Mouse (Mus musculus): ENCODE data around the gene Sema4f. TPM values are rescaled to one million over a fixed set of nuclear protein-coding genes. Genes with fewer than 3 reads are reported as not detected.

Gene Sema4f
- polyA plus RNA-seq, 1 experiment, result 1.3 TPM

GRCm38 (mm10) chr6:82871632-82872331, 67.8 kb downstream of the Sema4f start:
- TF ChIP-seq CTCF (IDR thresholded peaks at IDR 0.05; ENCODE audit: control insufficient read depth, insufficient read depth, insufficient replicate concordance, low read depth, low read length) (no peak), POLR2A (IDR thresholded peaks at IDR 0.05; ENCODE audit: control insufficient read depth, low read depth, low read length) (no peak)
- H3K36me3 ChIP-seq (ENCODE audit: control insufficient read depth, insufficient read depth, low read length), result no peaks in the 10 kb centered on the region
- H3K27me3 ChIP-seq (ENCODE audit: control insufficient read depth, insufficient read depth, low read length), result no peaks in the 10 kb centered on the region
- no peak overlapping the region for H3K27ac ChIP-seq (ENCODE audit: control insufficient read depth, insufficient read depth, low read depth, low read length)
- H3K4me3 ChIP-seq (ENCODE audit: control insufficient read depth, low read depth, low read length), result no peak overlapping the region
- H3K4me1 ChIP-seq (ENCODE audit: control insufficient read depth, insufficient read depth, low read length), result no peaks in the 10 kb centered on the region

DNA sequence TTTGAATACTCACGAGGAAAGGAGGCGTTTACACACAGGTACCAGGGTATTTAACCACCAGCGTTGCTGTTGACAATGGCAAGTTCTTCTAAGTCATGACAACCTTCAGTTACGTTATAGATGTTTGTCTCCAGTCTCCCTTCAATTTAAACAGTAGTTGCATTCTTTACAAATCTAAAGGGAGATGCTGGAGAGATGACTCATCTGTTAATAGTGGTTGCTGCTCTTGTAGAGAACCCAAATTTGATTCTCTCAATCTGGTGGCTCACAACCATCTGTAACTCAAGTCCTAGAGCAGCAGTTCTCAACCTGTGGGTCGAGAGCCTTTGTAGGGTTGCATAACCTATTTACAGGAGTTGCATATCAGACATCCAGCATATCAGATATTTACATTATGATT, 71.1 kb downstream of the Sema4f start:
- TF ChIP-seq CTCF (IDR thresholded peaks at IDR 0.05; ENCODE audit: control insufficient read depth, insufficient read depth, insufficient replicate concordance, low read depth, low read length), result no peak
- no peak for TF ChIP-seq POLR2A (IDR thresholded peaks at IDR 0.05; ENCODE audit: control insufficient read depth, low read depth, low read length)
- Histone ChIP-seq H3K4me1 (ENCODE audit: control insufficient read depth, insufficient read depth, low read length) (no peaks in the 10 kb centered on the region), H3K27me3 (ENCODE audit: control insufficient read depth, insufficient read depth, low read length) (no peaks in the 10 kb centered on the region), H3K27ac (ENCODE audit: control insufficient read depth, insufficient read depth, low read depth, low read length) (no peak overlapping the region), H3K36me3 (ENCODE audit: control insufficient read depth, insufficient read depth, low read length) (no peaks in the 10 kb centered on the region), H3K4me3 (ENCODE audit: control insufficient read depth, low read depth, low read length) (no peak overlapping the region)

DNA sequence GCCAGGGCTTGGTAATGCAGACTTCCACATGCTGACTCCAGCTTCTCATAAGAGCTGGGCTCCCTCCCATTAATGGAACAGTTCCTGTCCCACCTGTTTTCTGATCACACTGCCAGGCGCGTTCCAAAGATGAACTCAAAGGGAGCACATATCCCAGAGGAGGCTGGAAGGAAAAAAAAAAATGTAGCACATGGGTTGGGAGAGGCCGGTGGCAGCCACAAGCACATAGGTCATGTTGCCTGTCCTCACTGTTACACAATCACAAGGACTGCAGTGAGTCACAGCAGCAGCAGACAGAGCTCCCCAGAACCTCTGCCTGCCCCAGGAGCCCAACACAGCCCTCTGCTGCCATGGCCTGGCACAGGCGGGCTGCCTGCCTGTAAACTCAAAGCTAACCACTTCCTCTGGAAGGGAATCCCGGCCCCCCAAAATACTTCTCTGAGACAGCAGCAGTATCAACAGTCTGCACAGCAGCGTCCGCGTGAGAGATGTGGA, 76.1 kb downstream of the Sema4f start:
- Histone ChIP-seq H3K4me1 (ENCODE audit: control insufficient read depth, insufficient read depth, low read length) (no peaks in the 10 kb centered on the region), H3K36me3 (ENCODE audit: control insufficient read depth, insufficient read depth, low read length) (no peaks in the 10 kb centered on the region), H3K27ac (ENCODE audit: control insufficient read depth, insufficient read depth, low read depth, low read length) (no peak overlapping the region), H3K27me3 (ENCODE audit: control insufficient read depth, insufficient read depth, low read length) (no peaks in the 10 kb centered on the region), H3K4me3 (ENCODE audit: control insufficient read depth, low read depth, low read length) (no peak overlapping the region)
- no peak for TF ChIP-seq CTCF (IDR thresholded peaks at IDR 0.05; ENCODE audit: control insufficient read depth, insufficient read depth, insufficient replicate concordance, low read depth, low read length)
- TF ChIP-seq POLR2A (IDR thresholded peaks at IDR 0.05; ENCODE audit: control insufficient read depth, low read depth, low read length), result no peak

GRCm38 (mm10) chr6:82862475-82862874, 77.1 kb downstream of the Sema4f start:
- Histone ChIP-seq H3K4me3 (ENCODE audit: control insufficient read depth, low read depth, low read length) (no peak overlapping the region), H3K36me3 (ENCODE audit: control insufficient read depth, insufficient read depth, low read length) (no peaks in the 10 kb centered on the region), H3K4me1 (ENCODE audit: control insufficient read depth, insufficient read depth, low read length) (no peaks in the 10 kb centered on the region), H3K27ac (ENCODE audit: control insufficient read depth, insufficient read depth, low read depth, low read length) (no peak overlapping the region), H3K27me3 (ENCODE audit: control insufficient read depth, insufficient read depth, low read length) (no peaks in the 10 kb centered on the region)
- no peak for TF ChIP-seq CTCF (IDR thresholded peaks at IDR 0.05; ENCODE audit: control insufficient read depth, insufficient read depth, insufficient replicate concordance, low read depth, low read length)
- TF ChIP-seq POLR2A (IDR thresholded peaks at IDR 0.05; ENCODE audit: control insufficient read depth, low read depth, low read length), result no peak

DNA sequence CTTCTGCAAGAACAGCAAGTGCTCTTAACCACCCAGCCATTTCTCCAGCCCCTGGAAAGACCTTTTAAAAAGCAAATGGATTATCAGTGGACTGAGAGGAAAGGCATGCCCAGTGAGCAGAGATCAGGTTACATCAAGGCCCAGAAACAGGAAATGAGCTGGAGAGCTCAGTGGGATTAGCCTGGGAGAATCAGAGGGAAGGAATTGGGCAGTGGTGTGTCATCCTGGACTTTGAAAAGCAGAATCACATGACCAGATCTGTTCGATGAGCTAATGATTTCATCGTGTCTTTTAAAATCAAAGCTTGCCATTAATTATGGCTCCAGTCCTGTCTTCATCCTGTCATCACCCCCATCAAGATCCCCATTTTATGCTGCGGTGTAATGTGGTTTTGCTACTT, 77.5 kb downstream of the Sema4f start:
- TF ChIP-seq CTCF (IDR thresholded peaks at IDR 0.05; ENCODE audit: control insufficient read depth, insufficient read depth, insufficient replicate concordance, low read depth, low read length) (no peak), POLR2A (IDR thresholded peaks at IDR 0.05; ENCODE audit: control insufficient read depth, low read depth, low read length) (no peak)
- Histone ChIP-seq H3K4me3 (ENCODE audit: control insufficient read depth, low read depth, low read length) (no peak overlapping the region), H3K27ac (ENCODE audit: control insufficient read depth, insufficient read depth, low read depth, low read length) (no peak overlapping the region), H3K4me1 (ENCODE audit: control insufficient read depth, insufficient read depth, low read length) (no peaks in the 10 kb centered on the region), H3K36me3 (ENCODE audit: control insufficient read depth, insufficient read depth, low read length) (no peaks in the 10 kb centered on the region), H3K27me3 (ENCODE audit: control insufficient read depth, insufficient read depth, low read length) (no peaks in the 10 kb centered on the region)

Other genes starting within 250 kb of the Sema4f start
- gene Pole4, start 234.4 kb downstream of the Sema4f start, polyA plus RNA-seq (2012; rRNA removed), result 11.6 and 16.4 TPM in 2 replicates
- 7.8 and 10.9 TPM in 2 replicates for gene Hk2, start 165.3 kb downstream of the Sema4f start, polyA plus RNA-seq (2012; rRNA removed)
- gene M1ap, start 7.1 kb upstream of the Sema4f start, polyA plus RNA-seq (2012; rRNA removed), result 101 and 141 TPM in 2 replicates
- 0.99 and 1.0 TPM in 2 replicates for gene Dok1, start 93.7 kb upstream of the Sema4f start, polyA plus RNA-seq (2012; rRNA removed)
- gene Loxl3, start 94.4 kb upstream of the Sema4f start, polyA plus RNA-seq (2012; rRNA removed), result 1.1 and 1.3 TPM in 2 replicates
- 240 and 244 TPM in 2 replicates for gene Aup1, start 114.8 kb upstream of the Sema4f start, polyA plus RNA-seq (2012; rRNA removed)
- gene Htra2, start 115.5 kb upstream of the Sema4f start, polyA plus RNA-seq (2012; rRNA removed), result 30.4 and 30.9 TPM in 2 replicates
- gene Dqx1, start 118.1 kb upstream of the Sema4f start, polyA plus RNA-seq (2012; rRNA removed), result 0.84 and 0.85 TPM in 2 replicates
- gene Tlx2, start 130.5 kb upstream of the Sema4f start, polyA plus RNA-seq (2012; rRNA removed), result 0.11 and 0.26 TPM in 2 replicates
- 38.9 and 41.6 TPM in 2 replicates for gene Pcgf1, start 138.1 kb upstream of the Sema4f start, polyA plus RNA-seq (2012; rRNA removed)
- 0.25 and 1.1 TPM in 2 replicates for gene Lbx2, start 146.6 kb upstream of the Sema4f start, polyA plus RNA-seq (2012; rRNA removed)
- gene Ccdc142, start 161.8 kb upstream of the Sema4f start, polyA plus RNA-seq (2012; rRNA removed), result 4.0 and 5.7 TPM in 2 replicates
- gene Gm42688, start 161.8 kb upstream of the Sema4f start, polyA plus RNA-seq (2012; rRNA removed), result 9.4 and 10.0 TPM in 2 replicates
- gene Mrpl53, start 169.3 kb upstream of the Sema4f start, polyA plus RNA-seq (2012; rRNA removed), result 71.3 and 82.0 TPM in 2 replicates
- 20.7 and 20.9 TPM in 2 replicates for gene Mogs, start 175.7 kb upstream of the Sema4f start, polyA plus RNA-seq (2012; rRNA removed)
- gene Wbp1, start 181.8 kb upstream of the Sema4f start, polyA plus RNA-seq (2012; rRNA removed), result 53.0 and 63.3 TPM in 2 replicates
- 35.0 and 50.6 TPM in 2 replicates for gene Ino80b, start 185.7 kb upstream of the Sema4f start, polyA plus RNA-seq (2012; rRNA removed)
- 13.2 and 19.2 TPM in 2 replicates for gene Rtkn, start 195.7 kb upstream of the Sema4f start, polyA plus RNA-seq (2012; rRNA removed)
- 129 and 133 TPM in 2 replicates for gene Wdr54, start 216.6 kb upstream of the Sema4f start, polyA plus RNA-seq (2012; rRNA removed)
- 604 and 651 TPM in 2 replicates for gene 1700003E16Rik, start 216.6 kb upstream of the Sema4f start, polyA plus RNA-seq (2012; rRNA removed)
- 49.3 and 57.9 TPM in 2 replicates for gene Dctn1, start 226.2 kb upstream of the Sema4f start, polyA plus RNA-seq (2012; rRNA removed)